Mouse (Mus musculus): Measurements from ENCODE around the gene Inpp5e. TPM values are rescaled to one million over a fixed set of nuclear protein-coding genes. Genes with fewer than 3 reads are reported as not detected.

The Inpp5e gene
- total RNA-seq, 2 experiments from 2014 or later: 17.0 to 22.5 TPM

- no peak for DNase-seq
These were observed 45.5 kb downstream of the Inpp5e start for GRCm38 (mm10) chr2:26363481-26363880.

DNA sequence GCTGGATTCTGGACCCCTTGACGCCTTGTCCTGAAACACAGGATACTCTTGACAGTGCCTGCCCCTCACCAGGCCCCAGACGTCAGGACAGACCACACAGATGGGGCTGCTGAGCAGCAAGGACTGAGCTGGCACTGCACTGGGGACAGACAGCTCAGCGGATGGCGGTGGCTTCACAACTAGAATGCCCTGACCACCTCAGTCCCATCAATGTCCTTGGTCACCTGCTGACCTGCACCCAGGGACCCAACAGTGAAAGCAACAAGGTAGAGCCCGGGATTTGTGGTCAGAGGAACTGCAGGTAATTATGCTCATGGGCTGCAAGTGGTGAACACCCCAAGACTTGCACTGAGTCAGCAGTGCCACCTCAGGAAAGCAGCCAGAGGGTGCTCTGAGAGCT lies 46.0 kb downstream of the Inpp5e start:
- no peak for DNase-seq

DNA sequence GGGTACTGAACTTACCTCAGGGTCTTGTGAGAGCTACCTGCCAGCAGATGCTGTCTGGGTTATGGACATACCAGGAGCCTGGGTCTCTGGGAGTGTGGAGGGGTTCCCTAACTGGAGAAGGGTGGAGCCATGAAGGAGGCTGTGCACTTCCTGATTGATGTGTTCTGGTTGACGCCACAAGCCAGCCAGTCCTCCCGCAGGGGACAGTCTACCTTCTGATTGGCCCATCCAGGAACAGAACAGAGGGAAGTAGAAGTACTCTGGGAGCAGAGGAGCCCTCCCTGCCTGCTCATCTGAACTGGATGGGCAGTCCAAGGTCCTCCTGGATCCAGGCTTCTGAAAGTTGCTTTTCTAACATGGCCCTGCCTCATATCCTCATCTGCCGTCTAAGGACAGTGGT lies 48.2 kb downstream of the Inpp5e start, which contains the start of gene Card9:
Gene Card9, minus strand, starts transcription at position 147 of the 400 bp plus-strand sequence.
- no peak for DNase-seq

DNA sequence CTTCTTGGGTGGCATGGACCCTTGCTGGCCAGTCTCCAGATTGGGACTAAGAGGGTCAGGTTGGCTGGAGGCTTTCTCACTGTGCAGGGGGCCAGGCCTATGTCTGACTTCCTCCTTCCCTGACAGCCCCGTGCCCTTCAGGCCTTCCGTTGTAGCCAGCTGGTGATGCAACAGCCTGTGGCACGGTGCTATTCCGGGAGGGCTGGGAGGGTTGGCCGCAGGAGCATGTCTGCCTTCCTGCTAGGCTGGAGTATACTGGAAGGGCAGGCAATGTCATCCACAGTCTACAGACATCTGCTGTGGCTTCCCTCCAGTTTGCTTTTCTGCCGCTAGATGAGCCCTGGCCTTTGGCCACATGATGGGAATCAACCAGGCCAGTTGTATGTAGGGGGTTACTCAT lies 49.0 kb downstream of the Inpp5e start:
- no peak for DNase-seq

GRCm38 (mm10) chr2:26358667-26359320 lies 50.2 kb downstream of the Inpp5e start:
- no peak for DNase-seq

DNA sequence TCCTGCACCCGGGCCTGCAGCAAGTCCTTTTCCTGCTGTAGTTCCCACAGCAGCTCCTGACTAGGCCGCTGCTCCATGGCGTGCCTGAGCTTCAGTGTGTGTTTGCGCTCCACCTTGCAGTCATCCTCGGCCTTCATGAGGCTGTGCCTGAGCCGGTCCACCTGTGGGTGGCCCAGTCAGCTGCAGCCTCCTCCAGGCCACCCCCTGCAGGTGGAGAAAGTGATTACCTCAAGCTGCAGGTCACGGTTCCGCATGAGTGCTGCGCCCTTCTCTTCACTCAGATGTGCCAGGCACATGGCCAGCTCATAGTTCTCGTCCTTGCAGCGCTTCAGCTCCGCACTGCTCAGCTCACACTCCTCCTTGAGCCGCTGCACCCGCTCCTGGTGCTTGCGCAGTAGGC lies 51.5 kb downstream of the Inpp5e start:
- DNase-seq: no peak

- DNase-seq: no peak
These were observed 52.3 kb downstream of the Inpp5e start for GRCm38 (mm10) chr2:26356678-26357077.

DNA sequence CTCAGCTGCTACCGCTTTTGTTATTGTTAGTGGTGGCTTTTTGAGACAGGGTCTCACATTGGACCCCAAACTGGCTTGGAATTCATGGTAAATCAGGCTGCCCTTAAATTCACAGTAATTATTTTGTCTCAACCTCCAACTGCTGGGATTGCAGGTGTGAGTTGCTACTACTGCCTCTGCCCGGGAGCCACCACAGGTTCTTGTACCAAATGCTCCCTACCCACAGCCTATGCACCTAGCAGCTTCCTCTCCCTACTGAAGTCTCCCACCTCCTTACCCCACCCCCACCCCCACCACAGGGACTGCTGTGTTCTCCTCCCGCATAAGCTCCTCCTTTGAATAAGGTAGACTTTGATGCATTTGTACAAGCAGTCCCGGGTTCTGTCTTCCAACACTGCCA lies 52.8 kb downstream of the Inpp5e start:
- no peak for DNase-seq

- DNase-seq: no peak
These were observed 54.6 kb downstream of the Inpp5e start for GRCm38 (mm10) chr2:26354401-26354800.

GRCm38 (mm10) chr2:26353066-26353980 lies 55.7 kb downstream of the Inpp5e start:
- DNase-seq: no peak

DNA sequence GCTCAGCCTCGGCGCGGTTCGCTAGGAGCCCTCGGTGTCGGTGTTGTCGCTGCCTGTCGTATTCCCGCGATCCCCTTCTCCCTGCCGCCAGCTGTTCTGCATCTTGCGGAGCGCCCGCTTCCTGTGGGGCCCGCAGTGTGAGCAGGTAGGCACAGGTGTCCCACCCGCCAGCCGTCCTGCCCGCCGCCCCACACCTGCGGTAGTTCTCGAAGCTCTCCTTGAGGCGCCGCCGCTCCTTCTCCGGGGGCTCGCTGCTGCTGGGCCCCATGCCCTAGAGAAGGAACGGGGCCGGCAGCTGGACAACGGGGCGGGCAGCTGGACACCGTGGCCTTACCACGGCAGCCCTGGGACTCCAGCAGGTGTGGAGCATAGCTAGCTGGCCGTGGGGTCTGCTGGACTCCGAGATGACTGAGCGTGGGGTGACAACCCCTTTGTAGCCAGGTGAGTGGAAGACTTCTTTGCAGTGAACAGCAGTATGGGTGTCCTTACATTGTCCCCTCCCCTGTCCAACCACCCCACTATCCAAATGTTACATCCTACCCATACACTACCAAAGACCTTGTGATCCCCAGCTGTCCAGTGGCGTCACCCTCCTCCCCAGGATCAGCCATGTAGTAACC lies 56.6 kb downstream of the Inpp5e start:
- DNase-seq: peak; percentile 56

GRCm38 (mm10) chr2:26351358-26352290 lies 57.4 kb downstream of the Inpp5e start, which contains the start of gene Dnlz:
Gene Dnlz (minus strand): TSS chr2:26352110.
- peak; percentile 96 for DNase-seq

DNA sequence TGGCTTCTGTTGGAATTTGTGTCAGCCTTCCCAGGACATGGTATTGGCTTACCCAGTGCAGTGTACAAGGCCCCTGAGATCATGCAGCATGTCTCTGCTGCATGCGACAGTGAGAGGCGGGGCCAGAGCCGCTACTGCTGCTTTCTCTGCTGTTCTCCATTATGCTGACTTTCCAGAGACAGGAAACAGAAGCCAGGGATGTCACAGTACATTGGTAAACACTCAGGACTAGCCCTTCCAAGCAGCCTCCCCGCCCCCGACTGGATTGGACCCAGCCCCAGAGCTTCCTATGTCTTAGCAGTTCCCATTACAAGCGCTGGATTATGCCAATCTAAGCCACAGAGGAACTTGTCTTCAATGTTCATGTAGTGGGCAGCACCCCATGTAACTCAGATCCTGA lies 60.8 kb downstream of the Inpp5e start:
- DNase-seq: no peak

Other genes with a start within 250 kb of the Inpp5e start
- gene Lhx3, start 200.9 kb downstream of the Inpp5e start, total RNA-seq (2021): under 1 TPM; 0.27 to 0.64 TPM
- gene Qsox2, start 171.7 kb downstream of the Inpp5e start, total RNA-seq (2021): 10 to 100 TPM; 17.6 to 18.2 TPM
- 1 to 10 TPM in 1 of 2 experiments, under 1 TPM in 1; 0.81 to 1.5 TPM for gene Ccdc187, start 114.6 kb downstream of the Inpp5e start, total RNA-seq (2021)
- gene Gpsm1, start 93.7 kb downstream of the Inpp5e start, total RNA-seq (2021): 10 to 100 TPM; 15.7 to 19.3 TPM
- gene Dnlz, start 57.1 kb downstream of the Inpp5e start, total RNA-seq (2021): 10 to 100 TPM; 18.5 to 20.2 TPM
- gene Card9, start 48.3 kb downstream of the Inpp5e start, total RNA-seq (2021): 1 to 10 TPM; 1.5 to 2.2 TPM
- 10 to 100 TPM; 19.6 to 33.0 TPM for gene Snapc4, start 28.6 kb downstream of the Inpp5e start, total RNA-seq (2021)
- gene Entr1, start 19.9 kb downstream of the Inpp5e start, total RNA-seq (2021): 10 to 100 TPM; 76.5 to 78.7 TPM
- 100 to 1,000 TPM; 125 to 129 TPM for gene Pmpca, start 19.9 kb downstream of the Inpp5e start, total RNA-seq (2021)
- 10 to 100 TPM; 47.6 to 48.4 TPM for gene Sec16a, start 36.0 kb upstream of the Inpp5e start, total RNA-seq (2021)
- gene Notch1, start 107.5 kb upstream of the Inpp5e start, total RNA-seq (2021): 10 to 100 TPM; 27.1 to 36.4 TPM
- 100 to 1,000 TPM; 210 to 304 TPM for gene Egfl7, start 170.8 kb upstream of the Inpp5e start, total RNA-seq (2021)
- gene Gm20532, start 177.4 kb upstream of the Inpp5e start, total RNA-seq (2021): not detected
- 100 to 1,000 TPM; 333 to 433 TPM for gene Agpat2, start 195.2 kb upstream of the Inpp5e start, total RNA-seq (2021)
- 10 to 100 TPM in 1 of 2 experiments, 1 to 10 TPM in 1; 9.1 to 17.1 TPM for gene Fam69b, start 219.3 kb upstream of the Inpp5e start, total RNA-seq (2021)

All from adrenal gland, postnatal 10 days (tissue).